Mouse (Mus musculus): ENCODE results near the gene Csnk2a2.

- TF ChIP-seq CTCF (IDR thresholded peaks at IDR 0.05; ENCODE audit: low read depth, low read length) (no peak), POLR2A (IDR thresholded peaks at IDR 0.05; ENCODE audit: extremely low read depth, insufficient read depth, low read length) (no peak)
These were observed 38.4 kb upstream of the Csnk2a2 start for GRCm38 (mm10) chr8:95528194-95528593.

Measured in liver, adult 2 months (tissue).